Mouse (Mus musculus) kidney, adult 2 months (tissue): ENCODE data around the gene Als2cr12.

Source experiments
- CTCF ChIP-seq: fragments of 200-500 bp; conservative IDR thresholded peaks from 2 replicates; pipeline ENCODE4 v1.5.1; 2011; ENCODE audit warnings: low read depth, mild to moderate bottlenecking, control low read depth, low read length, moderate library complexity, mixed read lengths; ENCODE audit not compliant: insufficient read depth, insufficient read length
- POLR2A ChIP-seq: fragments of 200-500 bp; IDR thresholded peaks from one replicate; pipeline ENCODE4 v1.6.1; 2011; ENCODE audit warnings: low read depth, low read length, control low read depth

DNA sequence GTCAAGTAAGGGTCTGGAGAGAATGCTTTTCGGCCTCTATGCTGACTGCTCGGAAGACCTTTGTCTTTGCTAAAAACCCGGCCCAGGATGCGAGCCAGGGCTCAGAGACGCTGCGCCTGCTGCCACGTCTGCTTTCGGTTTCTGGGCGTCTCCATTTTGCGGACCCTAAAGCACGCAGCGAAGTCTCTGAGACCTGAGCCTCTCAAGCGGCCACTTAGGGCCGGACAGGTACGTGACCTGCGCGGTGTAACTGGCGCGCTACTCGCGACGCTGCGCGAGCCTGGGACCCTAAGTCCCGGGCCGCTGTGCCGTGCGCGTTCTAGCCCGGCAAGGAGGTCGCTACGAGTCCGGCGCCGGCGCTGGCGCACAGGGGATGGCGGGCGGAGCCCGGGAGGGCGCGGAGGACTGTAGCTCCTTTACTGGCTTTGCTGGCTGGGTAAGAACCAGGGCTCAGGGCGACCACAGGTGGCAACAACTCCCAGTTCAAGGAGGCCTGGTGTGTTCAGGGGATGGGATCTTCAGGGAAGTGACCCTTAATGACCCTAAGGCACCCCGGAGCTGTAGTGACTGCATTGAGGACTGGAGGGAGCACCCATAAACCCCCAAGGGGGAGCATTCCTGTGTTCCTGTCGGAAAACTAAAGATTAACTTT lies 15.7 kb upstream of the Als2cr12 start, which contains the start of gene Cflar:
- TF ChIP-seq CTCF (no peak), POLR2A (no peak)
